Mouse (Mus musculus) inflammation-experienced regulatory T-cells, adult 16 weeks (primary cell): ENCODE measurements around the gene Rfpl4. TPM values are rescaled to one million over a fixed set of nuclear protein-coding genes. Genes with fewer than 3 reads are reported as not detected.

Experiments
- polyA plus RNA-seq: library from polyadenylated mRNA; unstranded; fragments of 100-300 nt; shearing (Covaris generic); gene quantifications from one replicate; pipeline ENCODE4 v1.2.1, GENCODE M21; 2017

Rfpl4 gene
- polyA plus RNA-seq = not detected

DNA sequence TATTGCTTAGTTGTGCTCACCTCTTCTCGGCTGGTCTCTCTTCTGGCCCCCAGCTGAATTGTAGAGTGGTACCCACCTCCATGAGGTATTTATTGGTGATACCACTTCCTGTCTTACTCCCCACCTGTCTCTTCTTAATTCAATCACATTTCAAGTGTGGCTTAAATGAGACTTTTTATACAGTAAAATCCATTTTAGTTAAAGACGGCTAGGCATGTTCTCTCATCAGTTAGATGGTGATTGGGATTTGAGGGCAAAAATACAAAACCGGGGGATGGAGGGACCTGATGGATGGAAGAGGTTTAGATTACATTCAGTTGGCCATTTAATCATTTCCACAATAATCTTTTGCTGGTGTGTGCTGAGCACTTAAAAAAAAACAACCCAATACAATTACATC, at the start of gene Rfpl4:
Gene Rfpl4 (minus strand): TSS at position 101 of the 400 bp plus-strand sequence.

DNA sequence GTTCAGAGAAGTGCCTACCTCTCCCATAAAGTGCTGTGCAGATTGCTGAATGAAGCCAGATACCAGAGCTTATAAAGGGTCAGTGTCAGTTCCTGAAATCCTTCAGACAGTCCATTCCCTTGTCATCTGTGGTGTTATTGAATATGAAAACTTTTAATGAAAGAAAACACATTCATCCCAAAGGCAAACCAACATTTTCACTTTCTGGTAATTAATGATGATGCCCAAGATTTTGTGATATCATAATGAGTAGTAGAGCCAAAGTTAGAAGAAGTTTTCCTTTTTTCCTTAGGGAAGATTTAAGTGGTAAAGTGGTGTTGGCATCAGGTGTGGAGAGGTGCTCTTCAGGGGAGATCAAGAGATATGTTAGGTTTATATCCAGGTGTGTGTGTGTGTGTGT, 32.8 kb upstream of the Rfpl4 start, which contains the start of gene Vmn1r55:
Gene Vmn1r55 (minus strand): TSS at position 101 of the 400 bp plus-strand sequence.

DNA sequence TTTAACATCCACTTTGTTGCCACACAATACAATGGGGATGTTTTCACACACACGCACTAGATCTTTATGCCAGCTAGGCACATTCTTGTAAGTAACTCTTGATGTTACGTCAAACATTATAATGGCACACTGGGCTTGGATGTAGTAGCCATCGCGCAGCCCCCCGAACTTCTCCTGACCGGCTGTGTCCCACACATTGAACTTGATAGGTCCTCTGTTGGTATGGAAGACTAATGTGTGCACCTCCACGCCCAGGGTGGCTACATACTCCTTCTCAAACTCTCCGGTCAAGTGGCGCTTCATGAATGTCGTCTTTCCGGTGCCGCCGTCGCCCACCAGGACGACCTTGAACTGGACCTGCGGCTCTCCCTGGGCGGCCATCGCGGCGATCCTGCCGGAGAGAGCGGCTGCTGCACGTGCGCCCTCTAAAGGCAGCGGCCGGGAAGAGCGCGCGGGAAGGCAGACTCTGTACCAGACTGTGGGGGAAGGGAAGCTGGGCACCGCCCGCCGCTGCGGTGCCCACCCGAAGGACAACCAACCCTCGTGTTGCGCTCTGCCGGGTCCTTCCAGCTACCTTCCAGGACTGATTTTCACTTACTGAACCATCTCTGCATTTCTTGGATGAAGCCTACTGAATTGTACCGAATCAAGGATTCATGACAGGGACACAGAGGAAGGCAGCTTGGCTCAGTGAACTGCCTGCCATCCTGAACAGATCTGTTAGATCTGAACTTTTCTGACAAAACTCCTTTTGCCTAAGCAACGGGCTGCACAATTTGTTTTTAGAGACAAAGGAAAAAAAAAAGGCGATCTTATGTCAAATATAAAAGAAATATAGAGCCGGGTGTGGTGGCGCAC, 9.0 kb upstream of the Rfpl4 start, which contains the start of gene Rasl2-9:
Gene Rasl2-9 (minus strand): TSS at position 402 of the 858 bp plus-strand sequence.

DNA sequence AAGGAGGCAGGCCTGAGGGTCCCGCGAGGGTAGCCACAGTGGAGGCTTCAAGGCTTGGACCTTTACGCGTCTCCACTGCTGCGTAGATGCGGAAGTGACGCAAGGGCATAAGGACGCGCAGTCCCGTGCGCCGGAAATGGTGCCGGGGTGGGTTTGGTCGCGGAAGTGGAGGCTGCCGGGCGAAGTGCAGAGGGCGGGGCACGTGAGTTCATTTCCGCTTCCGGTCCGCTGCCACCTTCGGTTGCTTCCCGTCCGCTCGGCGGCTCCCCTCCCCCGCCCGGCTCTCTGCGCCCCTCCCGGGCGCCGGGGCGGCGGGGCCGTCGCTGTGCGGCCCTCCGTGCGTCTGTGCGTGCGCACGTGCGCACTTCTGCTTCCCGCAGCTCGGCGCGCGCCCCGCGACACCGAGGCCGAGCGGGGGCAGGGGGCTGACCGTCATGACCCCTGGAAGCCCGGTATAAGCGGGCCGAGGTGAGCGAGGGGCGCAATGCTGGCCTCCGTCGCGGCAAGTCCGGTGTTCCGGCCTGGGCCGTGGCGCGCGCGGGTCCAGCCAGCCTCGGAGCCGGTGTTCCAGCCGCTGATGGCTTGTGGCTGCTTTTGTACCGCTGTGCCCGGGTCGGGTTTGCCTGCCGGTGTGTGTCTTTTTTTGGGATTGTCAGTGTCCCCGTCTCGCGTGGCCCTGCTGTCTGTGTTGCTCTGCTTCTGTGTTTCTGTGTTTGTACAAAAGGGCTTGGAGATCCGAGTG, 36.6 kb downstream of the Rfpl4 start, which contains the start of gene Epn1:
Gene Epn1 (plus strand): TSS at position 226 of the 742 bp plus-strand sequence.

DNA sequence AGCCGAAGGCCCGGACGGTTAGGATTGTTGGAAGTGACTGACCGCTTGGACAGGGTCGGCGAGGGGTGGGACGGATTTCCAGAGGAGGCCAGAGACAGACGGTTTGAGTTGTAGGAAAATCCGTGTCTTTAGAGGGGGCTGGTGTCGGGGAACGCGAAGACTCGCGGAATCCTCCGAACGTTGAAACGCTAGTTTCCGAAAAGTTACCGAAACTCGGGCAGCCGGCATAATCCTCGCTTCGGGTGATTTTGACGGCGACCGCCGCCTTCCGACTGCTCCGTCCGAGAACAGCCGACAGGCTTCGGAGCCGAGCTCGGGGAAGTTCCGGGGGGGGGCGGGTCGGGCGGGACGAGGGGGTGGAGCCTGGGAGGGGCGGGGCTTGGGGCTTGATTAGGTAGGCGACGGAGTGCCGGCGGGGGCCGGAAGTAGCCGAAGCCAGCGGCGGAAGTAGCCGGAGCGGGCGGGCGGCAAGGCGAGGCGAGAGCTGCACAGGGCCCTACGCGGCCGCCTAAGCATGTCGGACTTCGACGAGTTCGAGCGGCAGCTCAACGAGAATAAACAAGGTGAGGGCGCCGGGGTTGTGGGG, 54.9 kb downstream of the Rfpl4 start, which contains the start of gene U2af2:
Gene U2af2 (plus strand): TSS at position 370 of the 586 bp plus-strand sequence.

Other genes with a start within 250 kb of the Rfpl4 start
- gene Isoc2b, start 246.7 kb downstream of the Rfpl4 start, polyA plus RNA-seq = 46.1 TPM
- 0.68 TPM for gene Isoc2a, start 239.8 kb downstream of the Rfpl4 start, polyA plus RNA-seq
- gene Gm36210, start 210.4 kb downstream of the Rfpl4 start, polyA plus RNA-seq = not detected
- gene Zfp628, start 201.7 kb downstream of the Rfpl4 start, polyA plus RNA-seq = 0.94 TPM
- gene Nat14, start 194.9 kb downstream of the Rfpl4 start, polyA plus RNA-seq = 1.9 TPM
- not detected for gene Ssc5d, start 191.2 kb downstream of the Rfpl4 start, polyA plus RNA-seq
- gene Sbk2, start 152.5 kb downstream of the Rfpl4 start, polyA plus RNA-seq = 0.17 TPM
- not detected for gene Sbk3, start 145.8 kb downstream of the Rfpl4 start, polyA plus RNA-seq
- 17.6 TPM for gene Zfp579, start 120.8 kb downstream of the Rfpl4 start, polyA plus RNA-seq
- 36.2 TPM for gene Zfp524, start 102.5 kb downstream of the Rfpl4 start, polyA plus RNA-seq
- gene Fiz1, start 102.3 kb downstream of the Rfpl4 start, polyA plus RNA-seq = 45.0 TPM
- gene Gm44973, start 101.5 kb downstream of the Rfpl4 start, polyA plus RNA-seq = 10.5 TPM
- 12.2 TPM for gene Zfp865, start 96.6 kb downstream of the Rfpl4 start, polyA plus RNA-seq
- not detected for gene Ccdc106, start 96.4 kb downstream of the Rfpl4 start, polyA plus RNA-seq
- gene 4632433K11Rik, start 82.8 kb downstream of the Rfpl4 start, polyA plus RNA-seq = not detected
- gene Zfp784, start 78.5 kb downstream of the Rfpl4 start, polyA plus RNA-seq = 4.6 TPM
- 2.0 TPM for gene Zfp580, start 65.4 kb downstream of the Rfpl4 start, polyA plus RNA-seq
- gene U2af2, start 54.8 kb downstream of the Rfpl4 start, polyA plus RNA-seq = 109 TPM
- gene Epn1, start 36.7 kb downstream of the Rfpl4 start, polyA plus RNA-seq = 12.8 TPM
- gene Rasl2-9, start 9.0 kb upstream of the Rfpl4 start, polyA plus RNA-seq = not detected
- 0.12 TPM for gene Vmn1r55, start 32.7 kb upstream of the Rfpl4 start, polyA plus RNA-seq
- gene Vmn1r56, start 79.8 kb upstream of the Rfpl4 start, polyA plus RNA-seq = not detected
- not detected for gene Vmn1r57, start 101.5 kb upstream of the Rfpl4 start, polyA plus RNA-seq
- not detected for gene Gm5065, start 233.6 kb upstream of the Rfpl4 start, polyA plus RNA-seq
- gene Nlrp2, start 234.1 kb upstream of the Rfpl4 start, polyA plus RNA-seq = not detected